Mouse (Mus musculus): Measurements from ENCODE around the gene Kif26a. TPM values are rescaled to one million over a fixed set of nuclear protein-coding genes. Genes with fewer than 3 reads are reported as not detected.

Gene Kif26a
- polyA plus RNA-seq (2015; fragmentation: Nextera tagmentation; extraction: Ambion mirVana): 10.9 and 14.4 TPM in 2 replicates

DNA sequence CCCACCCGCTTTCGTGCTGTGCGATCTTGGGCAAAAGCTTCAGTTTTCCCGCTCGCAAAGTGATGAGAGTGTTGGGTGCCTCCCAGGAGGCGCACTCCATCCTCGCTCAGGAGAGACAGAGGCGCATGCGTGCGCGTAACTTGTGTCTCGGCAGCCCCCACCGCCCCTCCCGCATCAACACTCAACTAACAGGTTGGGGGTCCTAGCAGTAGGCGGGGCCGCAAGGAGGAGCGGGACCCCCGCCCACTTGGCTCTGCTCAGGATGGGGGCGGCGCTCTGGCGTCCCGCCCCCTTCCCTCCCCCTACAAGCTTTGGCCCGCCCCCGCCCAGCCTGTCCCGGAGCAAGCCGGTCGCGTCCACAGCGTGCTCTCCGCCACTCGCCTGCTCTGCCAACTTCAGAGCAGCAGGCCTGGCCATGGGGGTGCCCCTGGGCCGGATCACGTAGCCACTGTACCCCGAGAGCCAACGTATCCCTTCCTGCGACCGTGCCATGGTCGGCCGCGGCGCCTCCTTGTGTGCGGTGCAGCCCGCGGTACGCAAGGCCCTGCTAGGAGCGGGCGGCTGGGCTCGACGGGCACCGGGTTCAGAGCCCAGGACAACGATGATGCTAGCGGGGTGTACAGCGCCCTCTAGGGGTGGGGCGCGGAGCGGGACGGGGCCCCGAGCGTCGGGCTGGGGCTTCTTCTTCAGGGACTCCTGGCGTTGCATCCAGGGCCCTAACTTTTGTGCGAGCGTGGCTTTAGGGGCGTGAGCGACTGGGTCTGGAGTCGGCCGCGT is at the start of gene Kif26a:
TSS of gene Kif26a (plus strand) at position 334 of the 777 bp plus-strand sequence.
- Histone ChIP-seq H3K4me3 (peak within 1 kb of the TSS; percentile 74), H3K36me3 (ENCODE audit: poor library complexity, severe bottlenecking) (peaks cover 10% of the 10 kb centered on the region), H3K27ac (peak within 1 kb of the TSS; percentile 85), H3K27me3 (peaks cover 31% of the 10 kb centered on the region), H3K4me2 (peak within 1 kb of the TSS; percentile 95), H3K9ac (peak within 1 kb of the TSS; percentile 87), H3K4me1 (peaks cover 84% of the 10 kb centered on the region), H3K9me3 (replicated peaks) (no peaks in the 10 kb centered on the region)
- under 1% methylated on average over 57 of the region's 68 CpGs for WGBS
- ATAC-seq: peak; percentile 79

DNA sequence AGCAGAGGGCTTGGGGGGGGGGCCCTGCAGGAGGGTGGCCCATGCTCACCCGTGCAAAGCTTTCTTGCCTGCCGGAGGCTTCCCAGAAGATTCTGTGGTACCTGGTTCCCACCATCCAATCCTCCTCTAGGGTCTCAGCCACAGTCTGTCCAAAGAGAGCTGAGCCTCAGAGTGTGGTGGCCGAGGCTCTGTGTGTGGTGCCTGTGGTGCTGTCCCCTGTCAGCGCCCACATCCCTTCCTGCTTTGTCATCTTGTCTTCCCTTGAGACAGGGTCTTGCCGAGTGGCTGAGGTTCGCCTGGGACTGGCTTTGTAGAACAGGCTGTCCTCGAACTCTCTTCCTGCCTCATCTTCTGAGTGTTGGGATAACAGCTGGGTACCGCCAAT is 49.3 kb upstream of the Kif26a start:
- 78% methylated on average over 8 of the region's 8 CpGs for WGBS
- no peaks in the 10 kb centered on the region for H3K4me1 ChIP-seq
- peaks cover 2% of the 10 kb centered on the region; the same call in 1 of the 2 replicates for H3K27me3 ChIP-seq
- H3K9me3 ChIP-seq (replicated peaks): no peaks in the 10 kb centered on the region
- no peak overlapping the region for H3K9ac ChIP-seq
- H3K4me2 ChIP-seq: no peak overlapping the region
- H3K36me3 ChIP-seq (ENCODE audit: poor library complexity, severe bottlenecking): no peaks in the 10 kb centered on the region
- no peak overlapping the region for H3K27ac ChIP-seq
- ATAC-seq: no peak
- H3K4me3 ChIP-seq: no peak overlapping the region

DNA sequence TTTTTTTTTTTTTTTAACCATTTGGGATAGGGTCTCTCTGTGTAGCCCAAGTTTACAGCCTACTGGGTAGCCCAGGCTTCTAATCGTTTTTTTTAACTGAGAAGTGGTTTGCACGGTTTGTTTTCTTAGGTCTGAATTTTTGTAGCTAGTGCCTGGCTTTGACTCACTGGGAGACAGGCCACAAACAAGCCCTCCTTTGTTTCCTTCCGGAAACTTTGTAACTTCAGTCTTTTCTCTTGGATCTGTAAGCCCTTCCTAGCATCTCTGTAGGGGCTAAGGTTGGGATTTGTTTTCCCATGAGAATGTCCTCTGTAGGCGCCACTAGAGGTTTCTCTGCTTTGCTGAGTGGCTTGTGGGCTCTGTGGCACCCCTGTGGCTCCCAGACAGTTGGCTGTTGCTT is 45.9 kb upstream of the Kif26a start:
- 46% methylated on average over 4 of the region's 4 CpGs for WGBS
- no peak overlapping the region for H3K4me3 ChIP-seq

DNA sequence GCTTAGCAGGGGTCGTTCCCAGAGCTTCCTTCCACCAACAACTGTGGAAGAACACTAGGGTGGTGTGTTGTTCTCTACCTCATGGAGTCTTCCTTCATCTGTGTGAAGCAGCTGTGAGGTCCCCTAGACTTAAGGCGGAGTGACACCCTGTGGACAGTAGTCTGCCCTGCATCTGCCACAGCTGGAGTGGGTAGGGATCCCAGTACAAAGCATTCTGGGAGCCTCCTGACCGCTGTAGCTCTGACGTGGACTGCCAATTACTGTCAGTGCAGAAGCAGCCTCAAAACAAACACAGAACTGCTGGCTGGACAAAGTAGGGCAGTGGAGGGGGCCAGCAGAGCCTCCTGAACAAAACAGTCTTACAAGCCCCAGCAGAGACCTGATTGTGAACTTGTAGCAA is 45.0 kb upstream of the Kif26a start:
- H3K4me2 ChIP-seq: no peak overlapping the region
- H3K27ac ChIP-seq: no peak overlapping the region
- H3K4me3 ChIP-seq: no peak overlapping the region
- no peaks in the 10 kb centered on the region for H3K36me3 ChIP-seq (ENCODE audit: poor library complexity, severe bottlenecking)
- 63% methylated on average over 4 of the region's 4 CpGs for WGBS
- no peaks in the 10 kb centered on the region for H3K4me1 ChIP-seq
- no peak overlapping the region for H3K9ac ChIP-seq
- H3K9me3 ChIP-seq (replicated peaks): no peaks in the 10 kb centered on the region
- H3K27me3 ChIP-seq: 0 out of 2 replicates have a peak, but pooled peaks cover under 1% of the 10 kb centered on the region
- no peak for ATAC-seq

More for the DNA sequence above, 45.9 kb upstream of the Kif26a start:
- no peak overlapping the region for H3K9ac ChIP-seq
- no peak for ATAC-seq
- no peaks in the 10 kb centered on the region for H3K9me3 ChIP-seq (replicated peaks)
- H3K36me3 ChIP-seq (ENCODE audit: poor library complexity, severe bottlenecking): no peaks in the 10 kb centered on the region
- no peak overlapping the region for H3K27ac ChIP-seq
- H3K4me2 ChIP-seq: no peak overlapping the region
- H3K27me3 ChIP-seq: no peaks in the 10 kb centered on the region
- no peaks in the 10 kb centered on the region for H3K4me1 ChIP-seq

DNA sequence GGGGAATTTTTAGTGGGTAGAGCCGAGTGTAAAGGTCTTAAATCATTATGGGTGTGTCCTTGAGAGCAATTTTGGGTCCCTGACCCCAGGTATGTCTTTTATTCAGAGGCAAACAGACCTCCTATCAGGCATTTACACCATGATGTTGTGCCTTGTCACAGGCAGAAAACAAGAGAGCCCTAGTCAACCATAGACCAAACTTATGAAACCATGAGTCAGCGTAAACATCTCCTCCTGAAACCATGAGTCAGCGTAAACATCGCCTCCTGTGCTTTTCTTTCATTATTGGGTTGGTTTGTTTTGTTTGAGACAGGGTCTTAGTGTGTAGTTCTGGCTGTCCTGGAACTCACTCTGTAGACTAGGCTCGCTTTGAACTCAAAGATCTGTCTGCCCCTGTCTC is 42.8 kb upstream of the Kif26a start:
- Histone ChIP-seq H3K4me1 (peaks cover 9% of the 10 kb centered on the region; the same call in 1 of the 2 replicates), H3K27ac (no peak overlapping the region), H3K27me3 (peaks cover 17% of the 10 kb centered on the region), H3K4me3 (no peak overlapping the region), H3K9me3 (replicated peaks) (no peaks in the 10 kb centered on the region), H3K9ac (no peak overlapping the region), H3K4me2 (no peak overlapping the region), H3K36me3 (ENCODE audit: poor library complexity, severe bottlenecking) (no peaks in the 10 kb centered on the region)
- no peak for ATAC-seq
- WGBS: 86% methylated on average over 5 of the region's 5 CpGs

DNA sequence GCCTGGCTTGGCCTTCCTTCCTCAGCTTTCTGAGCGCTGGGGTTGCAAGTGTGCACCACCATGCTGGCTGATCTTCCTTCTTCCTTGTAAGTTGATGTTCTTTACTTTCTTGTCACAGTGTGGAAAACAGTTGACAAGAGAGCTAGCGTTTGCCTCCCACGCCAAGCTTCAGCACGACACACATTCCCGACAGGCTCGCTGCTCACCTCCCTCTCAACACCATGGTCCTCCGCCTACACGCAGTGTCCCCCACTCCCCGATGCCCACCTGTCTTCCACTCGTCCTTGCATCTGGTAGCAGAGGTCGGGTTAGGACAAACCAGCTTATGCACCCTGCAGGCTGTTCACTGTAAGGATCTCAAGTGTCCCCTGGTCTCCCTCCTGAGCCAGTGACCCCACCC is 41.1 kb upstream of the Kif26a start:
- no peak overlapping the region for H3K4me2 ChIP-seq
- peaks cover 17% of the 10 kb centered on the region for H3K27me3 ChIP-seq
- H3K4me3 ChIP-seq: no peak overlapping the region
- ATAC-seq: no peak
- WGBS: 90% methylated on average over 11 of the region's 11 CpGs
- no peaks in the 10 kb centered on the region for H3K9me3 ChIP-seq (replicated peaks)
- H3K36me3 ChIP-seq (ENCODE audit: poor library complexity, severe bottlenecking): no peaks in the 10 kb centered on the region
- H3K9ac ChIP-seq: no peak overlapping the region
- no peak overlapping the region for H3K27ac ChIP-seq
- H3K4me1 ChIP-seq: peaks cover 9% of the 10 kb centered on the region; the same call in 1 of the 2 replicates

DNA sequence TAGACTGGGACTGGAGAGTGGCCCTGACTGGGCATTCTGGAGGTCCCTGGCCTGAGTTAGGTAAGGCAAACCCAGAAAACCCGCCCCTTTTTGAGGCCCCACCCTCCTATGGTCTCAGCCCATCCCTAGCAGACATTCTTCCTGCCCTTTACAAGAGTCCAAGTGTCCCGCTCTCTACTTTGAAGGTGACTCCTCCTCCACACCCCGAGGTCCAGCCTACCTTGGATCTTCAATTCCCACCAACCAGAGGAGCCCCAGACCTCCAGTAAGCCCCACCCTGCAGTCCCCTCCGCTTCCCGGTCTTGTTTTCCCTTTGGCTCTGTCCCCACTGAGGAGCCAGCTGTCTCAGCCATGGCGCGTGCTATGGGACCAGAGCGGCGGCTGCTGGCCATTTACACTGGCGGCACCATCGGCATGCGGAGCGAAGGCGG is 39.5 kb upstream of the Kif26a start, which contains the start of gene Aspg:
TSS of gene Aspg (plus strand) at position 139 of the 431 bp plus-strand sequence.
- H3K36me3 ChIP-seq (ENCODE audit: poor library complexity, severe bottlenecking): no peaks in the 10 kb centered on the region

DNA sequence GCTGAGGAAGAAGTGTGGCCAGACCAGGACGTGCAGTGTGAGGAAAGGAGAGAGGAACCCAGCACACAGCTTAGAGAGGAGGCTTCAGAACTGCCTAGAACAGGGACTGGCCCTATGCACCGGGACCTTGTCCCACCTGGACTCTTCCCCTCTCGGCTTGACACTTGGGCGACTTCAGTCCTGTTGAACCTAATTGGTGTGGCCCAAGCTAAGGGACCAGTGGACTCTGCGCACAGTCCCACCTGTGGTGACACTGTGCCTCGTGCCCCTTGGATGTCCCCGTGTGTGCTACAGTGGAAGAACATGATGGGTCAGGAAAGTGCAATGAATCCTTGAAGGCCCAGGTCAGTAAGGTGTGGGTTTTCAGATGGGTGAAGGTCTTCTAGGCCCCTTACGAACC is 38.3 kb upstream of the Kif26a start:
- no peak for ATAC-seq
- peaks cover 20% of the 10 kb centered on the region for H3K27me3 ChIP-seq
- H3K4me1 ChIP-seq: peaks cover 9% of the 10 kb centered on the region; the same call in 1 of the 2 replicates
- WGBS: 83% methylated on average over 8 of the region's 8 CpGs
- no peak overlapping the region for H3K4me3 ChIP-seq
- no peak overlapping the region for H3K9ac ChIP-seq
- no peaks in the 10 kb centered on the region for H3K36me3 ChIP-seq (ENCODE audit: poor library complexity, severe bottlenecking)
- H3K27ac ChIP-seq: no peak overlapping the region
- no peaks in the 10 kb centered on the region for H3K9me3 ChIP-seq (replicated peaks)
- H3K4me2 ChIP-seq: no peak overlapping the region

More for the DNA sequence above, 39.5 kb upstream of the Kif26a start, which contains the start of gene Aspg:
- Histone ChIP-seq H3K4me2 (peak within 1 kb of the TSS; percentile 30), H3K9me3 (replicated peaks) (no peaks in the 10 kb centered on the region), H3K4me1 (peaks cover 9% of the 10 kb centered on the region; the same call in 1 of the 2 replicates), H3K4me3 (no peak within 1 kb of the TSS), H3K9ac (no peak within 1 kb of the TSS), H3K27me3 (peaks cover 20% of the 10 kb centered on the region), H3K27ac (no peak within 1 kb of the TSS)
- WGBS: 1% methylated on average over 14 of the region's 14 CpGs
- ATAC-seq: 0 out of 2 replicates have a peak, but pooled peaks have one; percentile 19

DNA sequence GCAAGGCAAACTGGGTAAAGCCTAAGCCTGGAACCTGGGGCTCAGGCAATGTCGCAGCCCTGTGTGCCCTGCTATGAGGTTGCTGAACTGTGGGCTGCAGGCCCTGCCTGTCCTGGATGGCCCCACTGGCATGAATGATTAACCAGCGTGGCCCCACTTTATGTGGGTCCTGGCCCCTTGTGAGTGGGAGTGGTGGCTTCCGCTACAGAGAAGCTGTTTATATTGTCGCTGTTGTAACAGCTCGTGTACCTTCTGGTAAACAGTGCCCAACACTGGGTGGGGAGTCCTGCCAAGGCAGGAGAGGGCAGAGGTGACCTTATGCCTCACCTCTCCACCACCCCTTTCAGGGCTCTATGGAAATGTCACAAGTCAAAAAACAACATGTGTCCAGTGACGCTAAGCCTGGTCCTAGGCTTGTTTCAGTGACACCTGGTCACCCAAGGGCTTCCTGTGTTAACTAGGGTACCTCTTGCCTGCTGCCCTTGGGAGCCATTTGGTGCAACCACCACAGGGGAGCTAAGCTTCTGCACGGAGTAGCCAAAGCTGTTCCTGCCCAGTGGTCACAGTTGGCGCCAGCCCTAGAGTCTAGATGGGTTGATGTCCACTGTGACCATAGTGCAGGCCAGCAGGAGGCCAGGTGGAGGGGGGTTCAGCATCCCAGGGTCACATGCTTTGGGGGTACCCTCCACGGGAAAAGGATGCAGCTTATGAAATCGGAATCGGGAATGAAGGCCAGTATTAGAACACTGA is 37.1 kb upstream of the Kif26a start:
- H3K36me3 ChIP-seq (ENCODE audit: poor library complexity, severe bottlenecking): no peaks in the 10 kb centered on the region
- whole genome bisulfite sequencing: 86% methylated on average over 11 of the region's 11 CpGs
- no peak for ATAC-seq
- no peak overlapping the region for H3K4me2 ChIP-seq
- peaks cover 20% of the 10 kb centered on the region for H3K27me3 ChIP-seq
- H3K4me1 ChIP-seq: peaks cover 21% of the 10 kb centered on the region; the same call in 1 of the 2 replicates
- no peaks in the 10 kb centered on the region for H3K9me3 ChIP-seq (replicated peaks)
- H3K27ac ChIP-seq: no peak overlapping the region
- no peak overlapping the region for H3K4me3 ChIP-seq
- H3K9ac ChIP-seq: no peak overlapping the region

DNA sequence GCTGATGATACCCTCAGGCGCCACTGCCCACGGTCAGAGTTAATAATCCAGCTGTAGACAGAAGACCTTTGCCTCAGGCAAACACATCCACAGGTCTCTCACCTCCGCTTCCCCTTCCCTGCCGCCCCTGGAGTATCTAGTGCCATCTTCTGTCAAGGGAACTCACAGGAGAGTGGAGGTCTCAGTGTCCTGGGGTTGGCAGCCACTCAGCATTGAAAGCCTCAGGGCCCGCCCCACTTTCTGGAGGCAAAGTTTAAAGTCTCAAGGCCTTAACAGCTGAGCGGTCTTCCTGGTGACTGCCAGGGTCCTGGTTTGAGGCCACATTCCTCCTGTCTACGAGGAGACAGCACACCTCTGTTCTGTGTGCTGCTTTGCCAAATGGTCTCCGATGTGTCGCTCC is 36.3 kb upstream of the Kif26a start:
- peaks cover 20% of the 10 kb centered on the region for H3K27me3 ChIP-seq
- H3K9me3 ChIP-seq (replicated peaks): no peaks in the 10 kb centered on the region
- H3K9ac ChIP-seq: no peak overlapping the region
- no peak overlapping the region for H3K4me3 ChIP-seq
- no peak overlapping the region for H3K27ac ChIP-seq
- H3K4me1 ChIP-seq: peaks cover 22% of the 10 kb centered on the region; the same call in 1 of the 2 replicates
- no peak for ATAC-seq
- 87% methylated on average over 9 of the region's 9 CpGs for WGBS
- H3K36me3 ChIP-seq (ENCODE audit: poor library complexity, severe bottlenecking): no peaks in the 10 kb centered on the region
- no peak overlapping the region for H3K4me2 ChIP-seq

DNA sequence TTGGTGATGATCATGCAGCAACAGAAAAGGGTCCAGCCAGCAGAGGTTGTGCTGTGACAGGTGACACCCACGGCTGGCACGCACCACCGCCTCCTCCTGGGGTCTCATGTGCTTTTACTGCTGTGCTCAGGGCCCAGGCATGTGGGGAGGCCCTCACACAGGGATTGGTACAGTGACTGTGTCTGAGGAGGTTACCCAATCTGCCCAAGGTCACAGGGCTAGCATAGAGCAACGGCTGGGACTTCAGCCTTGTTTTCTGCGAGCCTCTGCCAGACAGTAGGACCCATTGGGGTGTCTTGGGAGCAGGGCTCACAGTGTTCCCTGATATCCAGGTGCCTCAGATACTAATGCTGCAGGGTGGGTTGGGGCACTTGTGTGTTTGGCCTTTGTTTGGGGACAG is 34.7 kb upstream of the Kif26a start:
- peaks cover 22% of the 10 kb centered on the region; the same call in 1 of the 2 replicates for H3K4me1 ChIP-seq
- peaks cover 17% of the 10 kb centered on the region for H3K27me3 ChIP-seq
- no peaks in the 10 kb centered on the region for H3K36me3 ChIP-seq (ENCODE audit: poor library complexity, severe bottlenecking)
- no peak overlapping the region for H3K4me3 ChIP-seq
- H3K9me3 ChIP-seq (replicated peaks): no peaks in the 10 kb centered on the region
- no peak overlapping the region for H3K9ac ChIP-seq
- no peak for ATAC-seq
- 79% methylated on average over 5 of the region's 5 CpGs for WGBS
- H3K27ac ChIP-seq: no peak overlapping the region
- no peak overlapping the region for H3K4me2 ChIP-seq

DNA sequence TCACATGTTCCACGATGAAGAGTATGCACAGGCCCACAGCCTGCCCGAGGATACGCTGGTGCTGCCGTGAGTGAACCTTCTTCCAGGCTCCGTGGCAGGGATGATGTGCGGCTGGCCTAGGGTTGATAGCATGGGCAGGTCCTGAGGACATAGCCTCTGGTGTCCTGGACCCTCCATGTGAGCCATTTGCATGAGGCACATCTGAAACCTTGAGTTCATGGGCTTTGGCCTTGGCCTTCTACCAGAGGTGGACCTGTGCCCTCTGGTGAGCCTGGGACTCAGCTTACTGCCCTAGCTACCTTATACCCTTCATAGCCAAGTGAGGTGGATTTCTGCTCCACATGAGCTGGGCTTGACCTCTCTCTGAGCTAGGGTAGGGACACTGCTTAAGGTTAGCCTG is 33.8 kb upstream of the Kif26a start:
- Histone ChIP-seq H3K4me2 (no peak overlapping the region), H3K36me3 (ENCODE audit: poor library complexity, severe bottlenecking) (no peaks in the 10 kb centered on the region), H3K4me3 (no peak overlapping the region), H3K27me3 (peaks cover 8% of the 10 kb centered on the region), H3K27ac (no peak overlapping the region), H3K9me3 (replicated peaks) (no peaks in the 10 kb centered on the region), H3K9ac (no peak overlapping the region), H3K4me1 (0 out of 2 replicates have a peak, but pooled peaks cover 13% of the 10 kb centered on the region)
- 90% methylated on average over 6 of the region's 6 CpGs for WGBS
- no peak for ATAC-seq
